Mouse (Mus musculus) ES-E14 (cell line): Measurements from ENCODE around the gene Mapkapk3.
A peak's percentile ranks its signal among the peaks of the same experiment; 100 is the strongest.

Experiments used
- MAFK ChIP-seq: IDR thresholded peaks from 2 replicates; pipeline ENCODE4 v1.6.1; 2014; ENCODE audit warnings: mild to moderate bottlenecking, low read depth, low read length, inconsistent platforms; ENCODE audit not compliant: insufficient read depth
- ZC3H11A ChIP-seq: IDR thresholded peaks from 2 replicates; pipeline ENCODE4 v1.6.1; 2012; ENCODE audit warnings: low read depth, mild to moderate bottlenecking, inconsistent platforms, low read length, borderline replicate concordance

DNA sequence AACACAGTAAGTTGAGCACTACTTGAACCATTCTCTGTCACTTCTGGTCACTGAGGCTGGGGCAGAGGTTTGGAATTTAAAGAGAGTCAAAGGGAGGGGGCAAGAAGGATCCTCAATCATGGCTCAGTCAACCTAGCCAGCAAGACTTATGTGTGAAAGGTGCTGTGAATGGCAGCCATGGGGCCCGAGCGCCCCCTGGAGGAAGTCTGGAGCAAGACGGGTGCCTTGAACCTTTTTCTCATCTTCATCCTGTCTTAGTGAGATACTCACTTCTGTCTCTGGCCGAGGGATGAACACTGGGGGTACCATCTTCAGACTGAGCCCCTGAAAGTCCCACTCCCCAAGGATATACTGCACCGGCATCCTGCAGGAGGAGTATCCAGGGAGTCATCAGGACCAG, 46.2 kb upstream of the Mapkapk3 start:
- TF ChIP-seq MAFK (no peak), ZC3H11A (peak; percentile 88)
